Mouse (Mus musculus) stomach, embryonic 16.5 days (tissue): ENCODE results near the gene Efcab14. TPM values are rescaled to one million over a fixed set of nuclear protein-coding genes. Genes with fewer than 3 reads are reported as not detected.

Experiments
- ATAC-seq: fragments of 200-750 bp; cut with Nextera tagmentation; 2 replicates; pipeline ENCODE4 v1.8.0; 2017; ENCODE audit warnings: moderate number of reproducible peaks, moderate TSS enrichment; ENCODE audit not compliant: insufficient read depth, low FRiP score
- H3K27ac ChIP-seq: fragments of 300-500 bp; sonication (generic); 2 replicates; pipeline ENCODE4 v1.5.1; 2014; ENCODE audit warnings: low read length
- H3K27me3 ChIP-seq: fragments of 300-500 bp; sonication (generic); 2 replicates; pipeline ENCODE4 v1.6.1; 2014; ENCODE audit warnings: low read length, control low read depth, mixed read lengths; ENCODE audit not compliant: control insufficient read depth, insufficient read depth
- H3K36me3 ChIP-seq: fragments of 300-500 bp; sonication (generic); 2 replicates; pipeline ENCODE4 v1.6.1; 2014; ENCODE audit warnings: low read length; ENCODE audit not compliant: control insufficient read depth, insufficient read depth
- H3K4me1 ChIP-seq: fragments of 300-500 bp; sonication (generic); 2 replicates; pipeline ENCODE4 v1.6.1; 2014; ENCODE audit warnings: low read length, control low read depth, mixed read lengths; ENCODE audit not compliant: control insufficient read depth, insufficient read depth
- H3K4me2 ChIP-seq: fragments of 300-500 bp; sonication (generic); 2 replicates; pipeline ENCODE4 v1.6.1; 2014; ENCODE audit warnings: low read depth, low read length, mixed read lengths
- H3K4me3 ChIP-seq: fragments of 300-500 bp; sonication (generic); replicated peaks from 2 replicates; pipeline ENCODE4 v1.5.1; 2014; ENCODE audit warnings: mild to moderate bottlenecking, low read length
- H3K9ac ChIP-seq: fragments of 300-500 bp; sonication (generic); 2 replicates; pipeline ENCODE4 v1.6.1; 2014; ENCODE audit warnings: low read length
- H3K9me3 ChIP-seq: fragments of 300-500 bp; sonication (generic); replicated peaks from 2 replicates; pipeline ENCODE4 v1.6.1; 2016; ENCODE audit warnings: low read length, control low read depth; ENCODE audit not compliant: control insufficient read depth
- WGBS: fragments of 180-500 bp; shearing (Covaris S2); extraction: QIAGEN DNeasy Blood & Tissue Kit; methylation state at CpG from one replicate; pipeline ENCODE4 v1.1.7; 2014; 5-methylcytosine and 5-hydroxymethylcytosine counted together
- polyA plus RNA-seq: library from polyadenylated mRNA; unstranded; fragments of >200 nt; fragmentation: Nextera tagmentation; extraction: Ambion mirVana; gene quantifications from 2 replicates; pipeline ENCODE4 v1.2.1, GENCODE M21; 2015

The Efcab14 gene
- 30.1 and 31.3 TPM in 2 replicates for polyA plus RNA-seq

DNA sequence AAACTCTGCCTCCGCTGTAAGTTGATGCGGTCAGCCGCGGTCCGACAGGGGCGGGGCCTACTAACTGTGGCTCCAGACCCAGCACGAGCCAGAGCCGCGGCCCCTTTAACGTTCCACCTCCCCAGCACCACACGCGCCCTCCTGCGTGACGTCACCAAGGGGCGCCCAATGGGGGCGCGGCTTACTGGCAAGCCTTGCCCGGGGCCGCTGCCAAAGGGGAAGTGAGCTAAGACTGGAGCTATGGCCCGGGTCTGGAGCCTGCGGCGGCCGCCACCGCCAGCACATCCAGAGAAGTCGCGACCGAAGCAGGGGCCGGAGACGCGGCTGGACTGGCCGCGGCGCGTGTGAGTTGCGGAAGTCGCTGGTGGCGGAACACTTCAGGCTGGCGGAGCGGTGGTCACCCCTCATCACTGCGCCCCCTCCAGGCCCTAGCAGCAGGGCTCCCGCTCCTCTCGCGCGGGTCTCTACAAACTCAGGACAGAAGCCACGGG, at the start of gene Efcab14:
Efcab14 (plus strand) TSS at position 194 of the 491 bp plus-strand sequence.
- Histone ChIP-seq H3K27me3 (no peaks in the 10 kb centered on the region), H3K9me3 (no peaks in the 10 kb centered on the region), H3K4me1 (peaks cover 22% of the 10 kb centered on the region), H3K4me2 (peak within 1 kb of the TSS; percentile 73), H3K9ac (peak within 1 kb of the TSS; percentile 81), H3K36me3 (no peaks in the 10 kb centered on the region), H3K27ac (peak within 1 kb of the TSS; percentile 89), H3K4me3 (peak within 1 kb of the TSS; percentile 64)
- WGBS, result under 1% methylated on average over 45 of the region's 45 CpGs
- peak; percentile 99 for ATAC-seq

DNA sequence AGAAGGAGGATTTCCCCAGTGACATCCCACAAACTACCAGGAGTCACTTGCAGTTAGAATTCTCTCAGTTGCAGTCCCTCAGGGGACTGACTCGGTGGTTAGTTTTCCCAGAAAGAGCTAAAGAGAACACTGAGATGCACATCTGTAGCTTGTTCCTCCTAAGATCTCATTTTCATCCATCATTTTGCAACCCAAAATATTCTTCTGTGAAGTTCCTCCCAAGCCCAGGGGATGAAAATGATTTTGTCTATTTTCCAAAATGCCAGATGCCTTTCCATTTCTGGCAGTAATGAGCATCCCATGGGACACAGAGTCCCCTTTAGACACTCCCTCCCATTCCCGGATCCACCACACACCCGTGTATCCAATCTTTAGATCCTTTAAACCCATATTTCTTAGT, 36.1 kb upstream of the Efcab14 start:
- H3K27ac ChIP-seq, result no peak overlapping the region
- ATAC-seq, result no peak
- no peak overlapping the region for H3K4me3 ChIP-seq
- H3K9me3 ChIP-seq, result no peaks in the 10 kb centered on the region
- 73% methylated on average over 3 of the region's 3 CpGs for WGBS
- H3K36me3 ChIP-seq, result no peaks in the 10 kb centered on the region
- no peak overlapping the region for H3K9ac ChIP-seq
- H3K27me3 ChIP-seq, result no peaks in the 10 kb centered on the region
- H3K4me2 ChIP-seq, result no peak overlapping the region
- no peaks in the 10 kb centered on the region for H3K4me1 ChIP-seq

DNA sequence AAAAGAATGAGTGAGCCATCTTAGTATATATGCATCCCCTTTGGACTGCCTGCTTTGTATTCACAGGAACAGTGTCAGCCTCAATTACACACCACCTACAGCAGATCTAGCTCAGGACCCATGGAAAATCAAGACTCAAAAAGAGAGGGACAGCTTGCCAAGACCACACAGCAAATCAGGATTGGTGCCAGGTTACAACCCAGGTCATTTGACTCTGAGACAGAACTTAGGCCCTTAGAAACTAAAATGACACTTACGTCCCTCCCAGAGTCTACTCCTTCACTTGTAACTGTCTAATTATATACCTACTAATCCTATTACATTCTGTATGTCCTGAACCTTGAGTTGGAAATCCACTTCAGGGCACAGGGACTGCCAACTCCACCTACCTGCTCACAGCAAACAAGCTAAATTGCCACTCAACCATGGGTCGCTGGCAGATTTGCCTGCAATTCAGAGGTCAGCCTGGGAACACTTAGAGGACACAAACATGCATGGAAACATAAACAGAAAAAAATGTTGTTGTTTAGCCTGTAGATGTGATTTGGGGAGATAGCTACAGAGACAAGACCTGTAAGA, 33.5 kb upstream of the Efcab14 start:
- ATAC-seq, result no peak
- H3K4me1 ChIP-seq, result no peaks in the 10 kb centered on the region
- H3K27me3 ChIP-seq, result no peaks in the 10 kb centered on the region
- no peaks in the 10 kb centered on the region for H3K36me3 ChIP-seq
- H3K9me3 ChIP-seq, result no peaks in the 10 kb centered on the region
- H3K4me3 ChIP-seq, result no peak overlapping the region
- 86% methylated on average over 2 of the region's 2 CpGs for WGBS
- H3K27ac ChIP-seq, result no peak overlapping the region
- H3K9ac ChIP-seq, result no peak overlapping the region
- H3K4me2 ChIP-seq, result no peak overlapping the region

DNA sequence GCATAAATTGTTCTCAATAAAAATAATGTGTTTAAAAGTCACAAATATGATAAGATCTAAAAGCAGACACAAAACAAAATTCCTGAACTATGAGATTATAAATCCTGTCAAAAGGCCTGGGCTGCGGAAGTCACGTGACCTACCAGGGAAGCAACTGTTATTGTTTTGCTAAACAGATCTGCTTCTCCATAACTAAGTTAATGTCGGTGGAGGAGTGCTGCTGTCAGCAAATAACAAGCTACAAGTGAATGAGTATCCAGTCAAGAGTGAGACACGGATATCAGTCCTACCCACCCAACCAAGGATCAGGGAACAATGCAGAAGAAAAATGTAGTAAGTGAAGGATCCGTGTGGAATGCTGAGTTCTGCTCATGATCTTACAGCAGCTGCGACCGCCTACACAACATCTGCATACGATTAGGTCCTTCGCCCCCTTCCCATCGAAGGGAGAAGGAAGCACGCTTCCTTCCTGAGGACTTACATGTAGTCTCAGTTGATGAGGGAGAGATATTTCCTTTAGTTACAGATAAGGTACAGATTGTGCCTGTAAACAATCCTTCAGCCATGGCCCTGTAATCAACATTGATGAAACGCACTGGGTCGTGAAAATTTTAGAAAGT, 28.5 kb upstream of the Efcab14 start:
- 54% methylated on average over 13 of the region's 13 CpGs for WGBS
- Histone ChIP-seq H3K27ac (no peak overlapping the region), H3K36me3 (no peaks in the 10 kb centered on the region), H3K4me3 (no peak overlapping the region), H3K27me3 (no peaks in the 10 kb centered on the region), H3K4me2 (no peak overlapping the region), H3K4me1 (no peaks in the 10 kb centered on the region), H3K9me3 (no peaks in the 10 kb centered on the region), H3K9ac (no peak overlapping the region)
- ATAC-seq, result no peak

DNA sequence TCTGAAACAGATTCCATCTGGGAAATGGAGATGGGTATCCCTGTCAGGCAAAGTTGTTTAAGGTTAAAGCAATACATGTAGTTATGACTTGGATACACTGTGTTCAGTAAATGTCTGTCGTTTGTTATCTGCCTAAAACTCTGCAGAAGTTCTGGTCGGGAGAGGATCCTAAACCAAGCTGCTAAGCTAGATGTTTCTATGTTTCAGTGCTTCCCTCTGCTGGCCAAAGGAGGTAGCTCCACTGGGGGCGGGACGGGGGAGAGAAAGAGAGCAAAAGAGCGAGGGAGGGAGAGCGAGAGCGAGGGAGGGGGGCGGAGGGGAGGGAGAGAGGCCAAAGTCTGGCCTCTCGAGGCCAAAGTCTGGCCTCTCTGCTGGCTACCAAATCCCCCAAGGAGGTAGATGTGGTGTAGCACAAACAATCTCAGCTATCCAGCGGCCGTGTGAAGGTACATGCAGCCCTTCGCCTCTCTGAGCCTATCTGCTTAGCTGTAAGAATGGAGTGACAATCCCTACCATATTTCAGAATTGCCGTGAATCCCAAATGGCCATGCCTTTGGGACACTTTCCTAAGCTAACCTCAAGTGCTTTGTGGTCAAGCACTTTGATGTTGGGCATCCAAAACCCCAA, 27.6 kb upstream of the Efcab14 start:
- no peaks in the 10 kb centered on the region for H3K36me3 ChIP-seq
- peak overlapping the region; percentile 45 for H3K4me2 ChIP-seq
- 11% methylated on average over 13 of the region's 13 CpGs for WGBS
- no peak overlapping the region for H3K4me3 ChIP-seq
- H3K9ac ChIP-seq, result no peak overlapping the region
- no peaks in the 10 kb centered on the region for H3K27me3 ChIP-seq
- ATAC-seq, result no peak
- H3K9me3 ChIP-seq, result no peaks in the 10 kb centered on the region
- no peak overlapping the region for H3K27ac ChIP-seq
- H3K4me1 ChIP-seq, result no peaks in the 10 kb centered on the region

DNA sequence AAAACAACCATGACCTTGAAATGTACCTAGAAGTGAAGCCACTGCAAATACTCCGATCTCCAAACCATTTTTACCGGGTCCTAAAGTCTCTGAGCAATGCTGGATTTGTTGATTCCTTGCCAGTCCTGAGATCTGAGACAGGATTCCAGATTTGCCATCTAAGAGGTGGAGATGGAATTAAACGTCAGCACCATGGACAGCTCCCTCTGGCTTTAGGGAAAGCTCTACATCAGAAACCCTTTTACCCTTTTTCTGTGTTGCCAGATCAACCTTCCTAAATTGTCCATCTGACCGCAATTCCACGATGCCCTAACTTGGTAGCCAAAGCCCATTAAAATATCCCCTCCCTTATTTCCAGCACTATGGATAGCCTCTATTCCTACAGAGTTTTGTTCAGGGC, 8.8 kb upstream of the Efcab14 start:
- Histone ChIP-seq H3K4me2 (no peak overlapping the region), H3K9me3 (no peaks in the 10 kb centered on the region), H3K4me1 (0 out of 2 replicates have a peak, but pooled peaks cover 4% of the 10 kb centered on the region), H3K27ac (no peak overlapping the region), H3K9ac (no peak overlapping the region), H3K4me3 (no peak overlapping the region), H3K36me3 (no peaks in the 10 kb centered on the region), H3K27me3 (no peaks in the 10 kb centered on the region)
- ATAC-seq, result no peak
- 13% methylated on average over 5 of the region's 5 CpGs for WGBS

DNA sequence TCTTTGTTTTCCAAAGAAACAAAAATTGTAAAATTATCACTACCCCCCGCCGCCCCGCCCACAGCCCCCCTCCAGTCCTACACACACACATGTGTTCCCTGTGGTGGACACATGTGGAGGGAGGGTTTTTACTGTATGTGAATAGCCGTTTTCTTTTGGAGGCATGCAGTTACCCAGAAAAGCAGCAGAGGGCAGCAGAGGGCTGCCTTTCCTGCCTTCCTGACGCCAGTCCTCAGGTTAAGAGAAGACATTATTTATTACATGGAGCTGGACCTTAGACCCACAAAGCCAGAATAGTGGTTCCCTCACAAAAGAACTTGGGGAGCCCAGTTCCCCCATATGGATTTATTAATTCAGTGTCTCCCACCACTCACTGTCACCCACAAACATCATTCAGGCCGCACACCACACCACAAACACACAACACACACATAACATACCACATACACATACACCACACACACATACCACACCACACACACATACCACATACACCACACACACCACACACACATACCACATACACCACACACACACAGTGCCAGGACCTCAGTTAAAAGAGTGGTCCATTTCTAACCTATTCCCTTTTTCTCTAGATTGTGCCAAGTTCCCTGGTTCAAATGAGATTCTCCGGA, 5.8 kb upstream of the Efcab14 start:
- H3K27ac ChIP-seq, result no peak overlapping the region

DNA sequence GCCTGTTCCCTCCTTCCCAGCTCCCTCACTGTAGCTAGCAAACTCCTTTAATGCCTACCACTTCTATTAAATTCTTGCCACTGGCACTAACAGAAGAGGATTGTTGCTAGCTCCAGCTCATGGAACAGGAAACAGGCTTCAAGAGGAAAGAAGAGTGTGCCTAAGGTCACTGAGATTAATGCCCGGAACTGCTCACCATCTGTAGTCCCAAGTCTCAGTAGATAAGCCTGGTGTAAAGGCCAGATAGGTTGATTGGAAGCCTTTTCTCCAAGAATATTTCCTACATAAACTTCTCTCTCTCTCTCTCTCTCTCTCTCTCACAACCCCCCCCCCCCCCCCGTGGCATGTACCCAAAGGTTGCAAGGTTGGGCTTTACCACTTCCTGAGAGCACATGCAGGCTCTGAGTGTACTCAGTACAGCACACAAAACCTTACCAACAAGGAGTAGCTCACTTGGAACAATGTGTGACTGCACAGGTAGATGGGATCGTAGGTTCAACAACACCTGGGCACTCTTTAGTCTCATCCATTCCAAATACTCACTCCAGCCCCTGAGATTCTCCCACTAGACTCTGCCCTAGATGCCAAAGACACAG, 5.2 kb upstream of the Efcab14 start:
- WGBS, result 67% methylated on average over 2 of the region's 3 CpGs
- Histone ChIP-seq H3K4me2 (no peak overlapping the region), H3K36me3 (no peaks in the 10 kb centered on the region), H3K27me3 (no peaks in the 10 kb centered on the region), H3K27ac (no peak overlapping the region), H3K9me3 (no peaks in the 10 kb centered on the region), H3K4me3 (no peak overlapping the region), H3K4me1 (peaks cover 11% of the 10 kb centered on the region; the same call in 1 of the 2 replicates), H3K9ac (no peak overlapping the region)
- peak; percentile 42; the same call in 1 of the 2 replicates for ATAC-seq

More for the DNA sequence above, 5.8 kb upstream of the Efcab14 start:
- Histone ChIP-seq H3K27me3 (no peaks in the 10 kb centered on the region), H3K4me1 (0 out of 2 replicates have a peak, but pooled peaks cover 8% of the 10 kb centered on the region), H3K9ac (no peak overlapping the region), H3K4me2 (no peak overlapping the region), H3K9me3 (no peaks in the 10 kb centered on the region), H3K4me3 (no peak overlapping the region), H3K36me3 (no peaks in the 10 kb centered on the region)
- 23% methylated on average over 7 of the region's 7 CpGs for WGBS
- ATAC-seq, result peak; percentile 42
